Mouse (Mus musculus) kidney, postnatal 0 days (tissue): ENCODE results near the gene Olfr1216. TPM values are rescaled to one million over a fixed set of nuclear protein-coding genes. Genes with fewer than 3 reads are reported as not detected.
"Not testable (repeated sequence)": the region's sequence is repeated elsewhere in the genome, so short reads cannot be mapped to it uniquely, and the experiment has no call there.

ENCODE experiments used
- ATAC-seq: fragments of 200-750 bp; cut with Nextera tagmentation; replicated peaks from 2 replicates; pipeline ENCODE4 v1.8.0; 2017; ENCODE audit warnings: low read depth, moderate number of reproducible peaks, moderate TSS enrichment, moderate library complexity; ENCODE audit not compliant: low FRiP score
- DNase-seq: peaks from one replicate; pipeline ENCODE4 v3.0.0-alpha.2; 2016; ENCODE audit warnings: low spot score
- H3K27ac ChIP-seq: fragments of 300-500 bp; sonication (generic); 2 replicates; pipeline ENCODE4 v1.5.1; 2014; ENCODE audit warnings: mild to moderate bottlenecking
- H3K27me3 ChIP-seq: fragments of 300-500 bp; sonication (generic); 2 replicates; pipeline ENCODE4 v1.6.1; 2014; ENCODE audit warnings: low read length, mixed read lengths; ENCODE audit not compliant: insufficient read depth
- H3K36me3 ChIP-seq: fragments of 300-500 bp; sonication (generic); 2 replicates; pipeline ENCODE4 v1.6.1; 2014; ENCODE audit warnings: low read length, mixed read lengths; ENCODE audit not compliant: insufficient read depth
- H3K4me1 ChIP-seq: fragments of 300-500 bp; sonication (generic); replicated peaks from 2 replicates; pipeline ENCODE4 v1.6.1; 2014; ENCODE audit warnings: antibody characterized with exemption, low read length, mixed read lengths; ENCODE audit not compliant: insufficient read depth
- H3K4me2 ChIP-seq: fragments of 300-500 bp; sonication (generic); 2 replicates; pipeline ENCODE4 v1.6.1; 2014; ENCODE audit warnings: mild to moderate bottlenecking, low read length, moderate library complexity, mixed read lengths
- H3K4me3 ChIP-seq: fragments of 300-500 bp; sonication (generic); replicated peaks from 2 replicates; pipeline ENCODE4 v1.5.1; 2014; ENCODE audit warnings: low read depth, low read length
- H3K9ac ChIP-seq: fragments of 300-500 bp; sonication (generic); 2 replicates; pipeline ENCODE4 v1.6.1; 2014; ENCODE audit warnings: low read depth, low read length
- H3K9me3 ChIP-seq: fragments of 300-500 bp; sonication (generic); replicated peaks from 2 replicates; pipeline ENCODE4 v1.6.1; 2016; ENCODE audit warnings: low read length, inconsistent platforms, mixed read lengths
- CTCF ChIP-seq: IDR thresholded peaks from 2 replicates; pipeline ENCODE4 v1.5.1; 2016; ENCODE audit warnings: antibody characterized with exemption, low read depth, mild to moderate bottlenecking, moderate library complexity
- WGBS: fragments of 180-500 bp; shearing (Covaris S2); extraction: QIAGEN DNeasy Blood & Tissue Kit; methylation state at CpG from one replicate; pipeline ENCODE4 v1.1.7; 2014; 5-methylcytosine and 5-hydroxymethylcytosine counted together
- polyA plus RNA-seq: library from polyadenylated mRNA; unstranded; fragments of >200 nt; fragmentation: Nextera tagmentation; extraction: Ambion mirVana; gene quantifications from 2 replicates; pipeline ENCODE4 v1.2.1, GENCODE M21; 2015

Olfr1216 gene
- not detected in 2 replicates for polyA plus RNA-seq

GRCm38 (mm10) chr2:89018240-89018639 lies at the start of gene Olfr1216:
Gene Olfr1216, minus strand, starts transcription at chr2:89018340.
- no peak for DNase-seq
- 85% methylated on average over 1 of the region's 1 CpGs for WGBS
- no peaks in the 10 kb centered on the region for H3K36me3 ChIP-seq
- no peak for ATAC-seq
- H3K4me2 ChIP-seq: no peak within 1 kb of the TSS
- H3K27ac ChIP-seq: no peak within 1 kb of the TSS
- no peaks in the 10 kb centered on the region for H3K9me3 ChIP-seq
- no peak within 1 kb of the TSS for H3K9ac ChIP-seq
- no peaks in the 10 kb centered on the region for H3K4me1 ChIP-seq
- H3K4me3 ChIP-seq: no peak within 1 kb of the TSS
- no peak for TF ChIP-seq CTCF
- H3K27me3 ChIP-seq: no peaks in the 10 kb centered on the region

GRCm38 (mm10) chr2:89061087-89061486 lies 42.9 kb upstream of the Olfr1216 start, which contains the start of gene Olfr1218:
Gene Olfr1218, minus strand, starts transcription at chr2:89061187.
- Histone ChIP-seq H3K27me3 (no peaks in the 10 kb centered on the region), H3K36me3 (no peaks in the 10 kb centered on the region), H3K4me3 (no peak within 1 kb of the TSS), H3K27ac (no peak within 1 kb of the TSS), H3K4me1 (no peaks in the 10 kb centered on the region), H3K9me3 (no peaks in the 10 kb centered on the region), H3K4me2 (no peak within 1 kb of the TSS), H3K9ac (no peak within 1 kb of the TSS)
- DNase-seq: no peak
- no peak for TF ChIP-seq CTCF
- no peak for ATAC-seq

GRCm38 (mm10) chr2:89031965-89032364 lies 13.8 kb upstream of the Olfr1216 start, which contains the start of gene Olfr1217:
Gene Olfr1217, minus strand, starts transcription at chr2:89032065.
- no peak for DNase-seq
- Histone ChIP-seq H3K27ac (no peak within 1 kb of the TSS), H3K4me1 (no peaks in the 10 kb centered on the region), H3K9ac (no peak within 1 kb of the TSS), H3K9me3 (no peaks in the 10 kb centered on the region), H3K4me3 (no peak within 1 kb of the TSS), H3K27me3 (no peaks in the 10 kb centered on the region), H3K4me2 (no peak within 1 kb of the TSS), H3K36me3 (no peaks in the 10 kb centered on the region)
- TF ChIP-seq CTCF: no peak
- ATAC-seq: no peak
- WGBS: 70% methylated on average over 2 of the region's 2 CpGs

GRCm38 (mm10) chr2:89021436-89021835 lies 3.3 kb upstream of the Olfr1216 start:
- H3K4me1 ChIP-seq, ATAC-seq, DNase-seq, H3K36me3 ChIP-seq, H3K27ac ChIP-seq, H3K4me3 ChIP-seq, H3K4me2 ChIP-seq, H3K9me3 ChIP-seq, H3K27me3 ChIP-seq, H3K9ac ChIP-seq: not testable (repeated sequence)
- 71% methylated on average over 3 of the region's 3 CpGs for WGBS

- Histone ChIP-seq H3K4me1 (no peaks in the 10 kb centered on the region), H3K27ac (no peak within 1 kb of the TSS), H3K4me3 (no peak within 1 kb of the TSS), H3K36me3 (no peaks in the 10 kb centered on the region), H3K9me3 (no peaks in the 10 kb centered on the region), H3K4me2 (no peak within 1 kb of the TSS), H3K27me3 (no peaks in the 10 kb centered on the region), H3K9ac (no peak within 1 kb of the TSS)
- 54% methylated on average over 2 of the region's 2 CpGs for WGBS
- DNase-seq (no peak), ATAC-seq (no peak)
- TF ChIP-seq CTCF: no peak
Measured at GRCm38 (mm10) chr2:89006873-89007272, 11.3 kb downstream of the Olfr1216 start, which contains the start of gene Olfr1215. Gene Olfr1215, minus strand, starts transcription at chr2:89006973.

- ATAC-seq (no peak), DNase-seq (no peak)
- Histone ChIP-seq H3K4me3 (no peak within 1 kb of the TSS), H3K4me2 (no peak within 1 kb of the TSS), H3K36me3 (no peaks in the 10 kb centered on the region), H3K9ac (no peak within 1 kb of the TSS), H3K27ac (no peak within 1 kb of the TSS), H3K9me3 (no peaks in the 10 kb centered on the region), H3K4me1 (no peaks in the 10 kb centered on the region), H3K27me3 (no peaks in the 10 kb centered on the region)
- 84% methylated on average over 1 of the region's 1 CpGs for WGBS
- TF ChIP-seq CTCF: no peak
Measured at GRCm38 (mm10) chr2:88992553-88992952, 25.6 kb downstream of the Olfr1216 start, which contains the start of gene Olfr1214. Gene Olfr1214, minus strand, starts transcription at chr2:88992653.

GRCm38 (mm10) chr2:88980181-88980580 lies 38.0 kb downstream of the Olfr1216 start, which contains the start of gene Gm13762:
Gene Gm13762, minus strand, starts transcription at chr2:88980281.
- Histone ChIP-seq H3K36me3 (no peaks in the 10 kb centered on the region), H3K4me1 (no peaks in the 10 kb centered on the region)
- 76% methylated on average over 1 of the region's 1 CpGs for WGBS

More at GRCm38 (mm10) chr2:88980181-88980580, 38.0 kb downstream of the Olfr1216 start, which contains the start of gene Gm13762:
- H3K27me3 ChIP-seq: no peaks in the 10 kb centered on the region
- H3K4me3 ChIP-seq: no peak within 1 kb of the TSS
- DNase-seq (no peak), ATAC-seq (no peak)
- no peak within 1 kb of the TSS for H3K9ac ChIP-seq
- no peak within 1 kb of the TSS for H3K27ac ChIP-seq
- H3K4me2 ChIP-seq: no peak within 1 kb of the TSS
- no peaks in the 10 kb centered on the region for H3K9me3 ChIP-seq
- no peak for TF ChIP-seq CTCF

Other genes with a start within 250 kb of the Olfr1216 start
- not detected in 2 replicates for gene Olfr1200, start 247.9 kb downstream of the Olfr1216 start, polyA plus RNA-seq
- gene Olfr1201, start 225.3 kb downstream of the Olfr1216 start, polyA plus RNA-seq: not detected in 2 replicates
- gene Olfr1202, start 203.8 kb downstream of the Olfr1216 start, polyA plus RNA-seq: not detected in 2 replicates
- not detected in 2 replicates for gene Olfr1205, start 188.6 kb downstream of the Olfr1216 start, polyA plus RNA-seq
- not detected in 2 replicates for gene Olfr1204, start 169.0 kb downstream of the Olfr1216 start, polyA plus RNA-seq
- not detected in 2 replicates for gene Olfr1206, start 155.1 kb downstream of the Olfr1216 start, polyA plus RNA-seq
- not detected in 2 replicates for gene Olfr1208, start 116.0 kb downstream of the Olfr1216 start, polyA plus RNA-seq
- gene Olfr1209, start 103.2 kb downstream of the Olfr1216 start, polyA plus RNA-seq: not detected in 2 replicates
- not detected in 2 replicates for gene Olfr1211, start 80.2 kb downstream of the Olfr1216 start, polyA plus RNA-seq
- not detected in 2 replicates for gene Olfr1212, start 64.4 kb downstream of the Olfr1216 start, polyA plus RNA-seq
- not detected in 2 replicates for gene Gm13762, start 38.1 kb downstream of the Olfr1216 start, polyA plus RNA-seq
- gene Olfr1214, start 25.7 kb downstream of the Olfr1216 start, polyA plus RNA-seq: not detected in 2 replicates
- not detected in 2 replicates for gene Olfr1215, start 11.4 kb downstream of the Olfr1216 start, polyA plus RNA-seq
- not detected in 2 replicates for gene Olfr1217, start 13.7 kb upstream of the Olfr1216 start, polyA plus RNA-seq
- gene Olfr1218, start 42.8 kb upstream of the Olfr1216 start, polyA plus RNA-seq: not detected in 2 replicates
- gene Olfr1219, start 65.2 kb upstream of the Olfr1216 start, polyA plus RNA-seq: not detected in 2 replicates
- gene Olfr1220, start 88.5 kb upstream of the Olfr1216 start, polyA plus RNA-seq: not detected in 2 replicates
- gene Olfr1221, start 98.9 kb upstream of the Olfr1216 start, polyA plus RNA-seq: not detected in 2 replicates
- not detected in 2 replicates for gene Olfr1222, start 114.7 kb upstream of the Olfr1216 start, polyA plus RNA-seq
- gene Olfr1223, start 133.2 kb upstream of the Olfr1216 start, polyA plus RNA-seq: not detected in 2 replicates
- not detected in 2 replicates for gene Olfr1224-ps1, start 145.8 kb upstream of the Olfr1216 start, polyA plus RNA-seq
- gene Olfr1225, start 156.3 kb upstream of the Olfr1216 start, polyA plus RNA-seq: not detected in 2 replicates
- not detected in 2 replicates for gene Olfr1226, start 181.7 kb upstream of the Olfr1216 start, polyA plus RNA-seq
- not detected in 2 replicates for gene Olfr1228, start 235.7 kb upstream of the Olfr1216 start, polyA plus RNA-seq